Mouse (Mus musculus) left cerebral cortex, adult 8-10 months (tissue): Measurements from ENCODE around the gene Ess2. TPM values are rescaled to one million over a fixed set of nuclear protein-coding genes. Genes with fewer than 3 reads are reported as not detected.

Experiments
- DNase-seq, 2 experiments: peaks; one replicate each; pipeline ENCODE4 v3.0.0; 2022; ENCODE audit warnings: low spot score in 2 of 2
- total RNA-seq, 4 experiments: library from RNA; stranded (reverse); gene quantifications; 2 replicates each; pipeline ENCODE4 v1.2.4; 2022

The Ess2 gene
- total RNA-seq, 4 experiments from 2014 or later = 27.0 to 34.5 (median 32.0) TPM

DNA sequence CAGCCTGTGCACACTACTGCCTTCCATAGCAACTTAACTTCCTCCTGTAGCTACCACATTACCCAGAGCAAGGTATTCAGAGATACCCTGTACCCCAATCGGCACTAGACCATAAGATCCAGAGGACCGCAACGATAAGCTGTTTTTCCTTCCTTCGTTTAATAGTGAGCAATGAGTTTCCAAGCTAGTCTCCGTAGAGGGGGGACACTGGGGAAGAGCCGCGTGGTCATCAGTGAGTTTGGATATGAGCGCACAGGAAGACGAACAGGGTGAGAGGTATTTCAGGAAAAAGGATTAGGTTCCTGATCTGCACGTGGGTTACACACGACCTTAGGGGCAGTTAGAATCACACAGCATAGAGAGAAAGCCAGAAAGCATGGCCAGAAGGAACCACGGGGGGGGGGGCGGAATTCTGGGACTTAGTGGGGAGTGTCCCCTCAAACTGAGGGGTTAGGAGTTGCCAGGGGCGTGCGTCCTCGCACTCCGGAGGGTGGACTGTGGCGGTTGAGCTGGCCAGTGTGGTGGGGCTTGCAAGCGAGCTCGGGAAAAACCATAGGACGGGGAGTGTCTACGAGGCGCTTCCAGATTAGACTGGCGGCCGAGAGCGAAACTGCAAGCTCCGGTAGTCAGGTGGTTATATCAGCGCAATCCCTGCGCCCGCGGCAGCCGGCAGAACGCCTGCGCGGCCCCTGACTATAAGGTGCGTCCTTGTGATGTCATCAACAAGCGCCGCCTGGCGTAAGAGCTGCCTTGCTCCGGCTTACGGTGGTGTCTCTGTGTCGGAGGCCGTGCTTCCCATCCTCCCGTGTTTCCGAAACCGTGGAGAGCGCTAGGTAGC is 10.4 kb upstream of the Ess2 start:
- peak; percentile 92 to 96 for DNase-seq

DNA sequence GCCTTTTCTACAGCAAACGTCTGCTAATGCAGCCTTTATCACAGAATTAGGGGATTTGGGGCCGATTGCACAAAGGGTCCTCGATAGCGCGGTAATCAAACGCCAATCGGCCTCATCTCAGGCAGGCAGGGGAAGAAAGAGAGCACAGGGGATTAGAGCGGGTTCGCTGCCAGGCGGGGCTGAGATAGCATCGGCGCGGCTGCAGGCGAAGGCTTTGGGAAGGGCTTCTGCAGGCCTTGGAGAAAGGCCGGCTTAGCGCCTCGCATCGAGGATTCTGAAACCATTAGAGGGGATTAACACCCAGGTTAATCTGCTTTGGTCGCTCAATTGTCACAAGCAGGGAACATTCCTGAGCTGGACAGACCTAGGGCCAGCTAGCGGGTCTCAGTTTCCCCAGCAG is 9.4 kb upstream of the Ess2 start:
- DNase-seq = no peak

DNA sequence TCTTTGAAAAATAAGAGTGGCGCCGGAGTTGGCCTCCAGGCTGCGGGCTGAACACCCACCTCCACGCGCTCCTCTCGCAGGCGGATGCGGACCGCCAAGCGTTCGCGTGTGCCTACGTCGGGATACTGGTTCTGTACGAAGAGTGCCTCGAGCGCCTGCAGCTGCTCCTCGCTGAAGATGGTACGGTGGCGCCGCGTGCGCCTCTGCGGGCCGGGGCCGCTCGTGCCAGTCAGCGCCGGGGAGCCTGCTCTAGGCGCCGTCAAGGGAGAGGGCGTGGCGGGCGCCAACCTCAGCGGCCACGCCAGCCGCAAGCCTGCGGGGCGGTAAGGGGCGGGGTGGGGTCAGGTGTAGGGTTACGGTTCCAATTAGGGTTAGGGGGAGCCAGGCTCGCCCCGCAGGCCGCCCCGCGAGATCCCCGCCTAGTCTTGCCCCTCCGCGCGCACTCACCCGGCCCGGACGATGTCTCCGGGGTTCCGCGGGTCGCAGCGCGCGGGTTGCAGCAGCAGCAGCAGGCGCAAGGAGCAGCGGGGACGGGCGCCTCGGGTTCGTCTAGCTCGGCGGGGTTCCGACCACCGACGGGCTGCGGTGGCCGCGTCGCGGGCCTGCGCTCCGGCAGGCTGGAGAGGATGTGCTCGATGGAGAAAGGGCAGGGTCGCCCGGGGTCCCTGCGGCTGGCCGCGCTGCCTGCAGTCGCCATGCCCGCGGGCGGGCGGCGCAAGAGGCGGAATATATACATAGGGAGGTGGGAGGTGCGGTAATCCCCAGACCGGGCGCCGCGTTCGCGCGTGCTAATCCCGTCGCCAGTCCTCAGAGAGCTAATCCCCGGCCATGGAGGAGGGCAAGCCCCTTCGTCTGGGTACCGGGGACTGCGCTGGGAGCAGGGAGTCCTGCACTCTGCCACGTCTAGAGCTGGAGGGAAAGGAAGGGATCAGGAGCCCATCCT is 3.4 kb upstream of the Ess2 start, which contains the start of gene Gsc2:
Gene Gsc2, minus strand, starts transcription at position 753 of the 943 bp plus-strand sequence.
- DNase-seq = no peak

DNA sequence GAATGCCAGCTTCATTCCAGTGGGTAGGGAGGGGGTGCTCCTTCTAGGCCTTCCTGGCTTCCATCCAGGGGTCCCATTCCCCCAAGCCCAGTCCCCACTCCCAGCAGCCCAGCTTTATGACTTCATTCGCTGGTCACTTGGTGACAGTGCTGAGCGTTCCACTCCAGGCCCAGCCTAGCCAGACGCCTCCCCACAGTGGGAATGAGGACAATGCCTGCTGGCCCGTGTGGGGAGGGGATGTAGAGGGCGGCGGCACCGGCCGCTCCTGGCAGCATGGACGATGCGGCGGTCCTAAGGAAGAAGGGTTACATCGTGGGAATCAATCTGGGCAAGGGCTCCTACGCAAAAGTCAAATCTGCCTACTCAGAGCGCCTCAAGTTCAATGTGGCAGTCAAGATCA is 12.7 kb downstream of the Ess2 start, which contains the start of the genes Dgcr2 and Tssk2:
Gene Dgcr2, minus strand, starts transcription at position 101 of the 400 bp plus-strand sequence.
Gene Tssk2, plus strand, starts transcription at position 176 of the 400 bp plus-strand sequence.
- DNase-seq = no peak

DNA sequence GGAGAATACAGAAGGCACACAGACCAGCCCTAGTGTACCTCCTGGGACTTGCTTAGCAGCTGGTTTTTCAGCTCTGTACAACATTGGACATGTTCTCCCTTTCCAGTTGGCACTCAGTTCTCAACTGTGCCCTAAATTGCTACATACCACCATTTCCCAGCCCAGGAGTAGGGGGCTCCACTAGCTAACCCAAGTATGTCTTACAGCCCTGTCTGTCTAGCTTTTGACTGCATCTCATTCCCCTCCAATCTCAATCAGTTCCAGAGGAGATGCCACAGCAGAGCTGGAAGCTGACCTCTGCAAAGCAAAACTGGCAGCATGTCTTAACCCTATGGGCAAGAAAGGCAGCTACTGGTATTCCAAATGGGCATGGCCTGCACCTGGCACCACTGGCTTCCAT is 15.1 kb downstream of the Ess2 start:
- DNase-seq = no peak

DNA sequence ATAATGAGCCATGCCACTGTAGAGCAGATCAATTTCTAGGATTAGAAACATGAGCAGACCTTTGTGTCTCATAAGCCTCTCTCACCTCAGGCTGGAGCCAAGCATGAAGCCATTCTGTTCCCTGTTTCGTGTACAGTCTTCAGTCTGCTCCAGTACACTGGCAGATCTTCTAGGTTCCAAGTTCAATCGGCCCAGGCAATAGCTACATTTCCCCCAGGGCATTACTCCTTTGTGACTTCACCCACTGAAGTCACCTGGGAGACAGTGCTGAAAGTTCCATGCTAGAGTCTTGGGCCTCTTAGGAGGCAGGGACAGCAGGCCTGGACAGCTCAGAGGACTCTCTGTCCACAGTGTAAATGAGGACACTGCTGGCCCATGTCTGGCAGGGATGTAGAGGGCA is 17.2 kb downstream of the Ess2 start, which contains the start of gene Tssk1:
Gene Tssk1, plus strand, starts transcription at position 301 of the 400 bp plus-strand sequence.
- DNase-seq = no peak

DNA sequence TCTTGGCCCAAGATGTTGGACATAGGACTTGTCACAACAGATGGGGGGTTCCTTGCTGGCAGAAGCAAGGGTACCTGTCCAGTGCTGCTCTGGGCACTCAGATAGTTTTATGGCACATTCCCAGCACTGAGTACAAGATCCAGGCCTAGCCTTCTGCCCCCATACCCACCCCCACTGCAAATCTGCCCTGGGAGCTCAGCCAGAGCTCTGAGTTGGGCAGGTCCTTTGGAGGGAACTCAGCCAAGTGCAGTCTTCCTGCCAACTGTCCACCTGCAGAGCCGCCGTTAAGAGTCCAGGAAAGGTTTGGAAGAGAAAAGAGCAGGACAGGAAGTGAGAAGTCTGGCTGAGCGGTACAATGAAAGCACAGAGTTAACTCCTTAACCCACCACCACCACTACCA is 18.5 kb downstream of the Ess2 start:
- no peak for DNase-seq

DNA sequence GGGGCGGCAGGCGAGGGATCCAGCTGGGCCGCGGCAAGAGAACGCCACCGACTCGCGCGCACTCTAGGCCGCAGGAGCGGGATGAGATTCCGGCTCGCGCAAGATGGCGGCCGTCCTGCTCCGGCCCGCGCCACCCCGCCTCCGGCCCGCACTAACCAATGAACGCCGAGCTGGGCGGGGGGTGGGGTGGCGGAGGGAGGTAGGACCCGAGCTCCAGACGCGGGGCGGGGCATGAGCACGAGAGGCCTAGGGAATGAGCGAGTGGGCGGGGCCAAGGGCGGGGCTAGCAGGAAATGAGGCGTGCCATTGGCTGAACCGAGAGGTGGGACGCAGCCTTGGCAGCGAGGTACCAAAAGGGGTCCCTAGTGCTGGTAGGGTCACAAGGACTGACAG is 19.6 kb downstream of the Ess2 start, which contains the start of gene Gm20518:
Gene Gm20518, minus strand, starts transcription at position 105 of the 393 bp plus-strand sequence.
- DNase-seq = peak; percentile 98

DNA sequence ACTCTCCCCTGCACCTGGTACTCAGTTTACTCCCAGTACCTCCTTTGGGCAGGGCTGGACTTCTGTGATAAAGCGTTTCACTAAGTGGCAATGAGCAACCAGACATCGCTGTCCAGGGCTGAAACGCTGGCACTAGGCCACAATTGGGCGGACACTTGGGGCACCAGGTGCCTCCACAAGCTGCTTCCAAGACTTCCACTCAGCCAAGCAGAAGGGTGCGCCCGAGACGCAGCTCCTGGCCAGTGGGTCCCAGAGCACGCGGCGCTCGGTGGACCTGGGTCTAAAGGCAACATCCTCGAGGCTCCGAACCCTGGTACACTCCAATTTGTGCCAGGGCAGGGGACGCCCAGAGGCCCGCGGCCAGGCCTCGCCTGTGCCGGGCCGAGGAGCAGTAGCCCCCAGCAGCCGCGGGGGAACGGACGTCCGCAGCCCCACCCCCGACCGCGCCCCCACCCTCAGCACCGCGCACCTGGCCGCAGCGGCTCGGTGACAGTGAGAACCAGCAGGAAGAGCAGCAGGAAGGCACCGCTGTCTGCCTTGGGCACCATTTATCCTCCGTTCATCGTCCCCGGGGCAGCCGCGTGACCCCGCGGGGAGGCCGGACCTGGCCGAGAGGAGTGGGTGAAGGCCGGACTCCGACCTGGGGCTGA is 20.1 kb downstream of the Ess2 start:
- DNase-seq = peak; percentile 32 to 58

DNA sequence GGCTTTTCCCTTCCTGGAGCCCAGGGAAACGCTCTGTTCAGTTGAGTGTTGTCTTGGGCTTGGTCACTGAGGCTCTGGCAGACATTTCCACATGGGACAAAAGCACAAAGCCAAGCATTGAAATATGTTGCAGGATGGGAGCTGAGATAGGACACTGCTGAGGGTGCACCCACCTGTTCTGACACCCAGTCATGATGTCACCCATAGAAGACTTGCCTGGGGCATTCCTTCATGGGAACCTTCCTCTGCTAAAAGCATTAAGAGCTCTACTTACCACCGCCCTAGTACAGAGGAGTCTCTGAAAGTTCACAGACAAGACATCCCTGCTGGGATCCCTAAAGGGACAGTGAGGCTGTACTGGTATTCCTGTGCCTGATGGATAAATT is 20.8 kb downstream of the Ess2 start:
- no peak for DNase-seq

DNA sequence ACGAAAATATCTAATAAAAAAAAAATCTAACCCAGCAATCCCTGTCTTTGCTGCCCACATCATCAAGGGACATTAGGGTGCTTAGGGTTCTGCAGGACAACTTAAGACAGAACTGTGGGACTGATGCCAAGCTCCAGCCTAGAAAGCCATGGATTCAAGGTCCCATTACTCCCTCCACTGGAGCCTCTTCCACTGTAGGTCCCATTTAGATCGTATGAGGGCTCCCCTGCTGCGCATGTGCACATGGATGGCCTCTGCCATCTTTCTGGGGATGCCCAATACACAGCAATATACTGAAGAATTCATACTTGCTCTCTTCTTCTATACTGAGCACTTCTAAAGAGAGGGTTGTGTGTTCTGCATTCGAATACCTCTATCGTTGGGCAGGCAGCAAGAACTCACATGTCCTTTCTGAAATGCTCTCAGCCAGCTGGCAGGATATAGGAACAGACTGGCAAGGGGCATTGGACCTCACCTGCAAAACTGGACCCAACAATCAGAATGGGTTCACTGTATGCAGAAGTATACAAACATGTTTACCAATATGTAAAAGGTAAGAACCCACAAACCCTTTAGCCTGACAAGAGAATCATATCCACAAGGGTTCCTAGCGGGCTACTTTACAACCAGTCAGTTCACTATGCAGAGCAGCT is 21.3 kb downstream of the Ess2 start:
- DNase-seq = no peak

DNA sequence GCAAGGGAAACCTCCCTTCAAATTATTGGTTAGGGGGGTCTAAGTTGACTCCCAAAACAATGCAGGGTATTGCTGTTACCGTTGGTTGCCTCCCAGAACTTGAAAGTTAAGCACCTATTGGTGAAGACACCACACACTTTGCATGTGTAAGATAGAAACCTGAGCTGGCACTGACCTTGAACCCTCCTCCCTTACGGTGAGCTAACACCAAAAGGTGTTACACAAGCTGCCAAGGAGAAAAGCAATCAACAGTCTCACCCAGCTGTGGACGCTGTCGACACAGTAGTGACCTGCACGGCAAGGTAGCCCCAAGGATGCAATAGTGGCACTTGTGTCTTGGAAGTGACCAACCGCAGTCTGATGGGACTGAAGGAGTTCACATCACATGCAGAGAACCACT is 27.0 kb downstream of the Ess2 start:
- DNase-seq = no peak

DNA sequence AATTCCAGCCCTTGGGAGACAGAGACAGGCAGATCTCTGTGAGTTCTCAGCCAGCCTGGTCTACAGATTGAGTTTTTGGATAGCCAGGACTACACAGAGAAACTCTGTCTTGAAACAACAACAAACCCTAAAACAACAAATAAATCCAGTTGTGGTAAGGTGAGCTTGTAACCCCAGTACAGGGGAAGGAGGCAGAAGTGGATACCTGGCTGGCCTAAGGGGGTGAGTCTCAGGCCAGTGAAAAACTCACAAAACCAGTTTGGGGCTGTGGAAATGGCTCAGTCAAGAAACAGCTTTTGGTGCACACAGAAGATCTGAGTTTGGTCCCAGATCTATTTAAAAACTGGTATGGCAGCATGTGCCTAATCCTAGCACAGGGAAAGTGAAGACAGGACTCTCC is 29.0 kb downstream of the Ess2 start:
- no peak for DNase-seq

DNA sequence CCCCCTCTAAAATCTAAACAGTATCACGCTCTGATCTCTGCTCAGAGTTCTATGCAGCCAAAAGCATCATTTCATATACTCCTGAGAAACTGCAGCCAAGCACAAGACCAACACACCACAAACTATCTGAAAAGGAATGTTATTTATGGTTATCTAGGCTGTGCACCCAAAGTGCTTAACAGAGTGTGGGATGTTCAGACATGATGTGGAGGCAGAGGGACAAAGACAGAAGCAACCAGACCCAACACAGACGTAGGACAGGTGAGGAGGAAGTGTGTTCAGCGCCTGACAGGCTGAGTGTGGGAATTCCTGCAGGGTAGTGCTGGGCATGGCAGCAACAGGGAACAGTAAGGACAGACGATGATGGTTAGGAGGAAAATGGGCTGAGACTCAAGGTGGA is 31.6 kb downstream of the Ess2 start:
- DNase-seq = peak in 1 of 2 experiments; percentile 58

DNA sequence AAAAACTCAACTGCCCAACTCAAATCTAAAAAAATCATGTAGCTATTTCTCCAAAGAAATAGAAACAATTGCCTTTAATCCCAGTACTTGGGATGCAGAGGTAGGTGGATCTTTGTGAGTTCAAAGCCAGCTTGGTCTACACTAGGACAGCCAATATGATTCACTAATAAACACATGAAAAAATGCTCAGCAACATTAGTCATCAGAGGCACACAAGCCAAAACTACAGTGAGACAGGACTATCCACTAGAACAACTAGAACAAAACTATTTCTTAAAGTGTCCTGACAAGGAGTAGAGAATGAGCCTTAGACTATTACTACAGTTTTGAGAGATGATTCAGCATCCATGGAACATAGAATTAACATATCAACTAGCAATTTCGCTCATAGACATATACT is 35.1 kb downstream of the Ess2 start:
- no peak for DNase-seq

DNA sequence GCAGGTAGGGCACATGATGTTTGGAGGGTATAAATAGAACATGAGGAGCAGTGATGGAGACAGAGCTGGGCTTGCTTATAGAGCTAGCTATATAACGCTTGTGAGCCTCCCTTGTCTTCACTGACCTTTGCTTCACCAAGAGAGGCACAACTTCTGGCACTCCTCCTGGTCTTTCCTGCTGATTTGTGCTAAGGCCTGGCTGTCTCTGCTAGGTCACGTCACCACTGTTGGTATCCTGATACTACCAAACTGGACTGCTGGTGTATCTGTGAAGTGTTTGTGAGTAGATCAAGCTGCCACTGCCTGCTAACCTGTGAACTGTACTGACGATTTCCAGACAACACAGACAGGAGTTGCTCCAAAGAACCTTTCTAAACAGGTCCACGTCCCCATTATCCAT is 36.0 kb downstream of the Ess2 start:
- DNase-seq = no peak

DNA sequence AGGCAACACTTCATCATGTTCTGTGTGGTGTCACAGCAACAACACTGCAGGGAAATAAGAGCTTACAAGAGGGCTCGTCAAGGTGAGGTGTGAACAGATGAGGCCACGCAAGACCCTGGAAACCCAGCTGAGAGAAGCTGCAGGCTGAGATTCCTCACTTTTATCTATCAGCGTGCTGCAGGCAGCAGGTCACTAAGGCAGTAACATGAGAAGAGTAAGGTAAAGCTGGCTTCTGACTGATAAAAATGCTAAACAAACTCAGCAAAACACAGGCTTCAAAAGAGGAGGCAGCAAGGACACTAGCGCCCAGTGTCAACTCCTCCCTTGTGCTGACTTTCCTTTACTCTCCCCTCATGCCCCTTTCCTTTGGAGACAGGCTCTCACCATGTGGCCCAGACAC is 38.2 kb downstream of the Ess2 start:
- DNase-seq = no peak

DNA sequence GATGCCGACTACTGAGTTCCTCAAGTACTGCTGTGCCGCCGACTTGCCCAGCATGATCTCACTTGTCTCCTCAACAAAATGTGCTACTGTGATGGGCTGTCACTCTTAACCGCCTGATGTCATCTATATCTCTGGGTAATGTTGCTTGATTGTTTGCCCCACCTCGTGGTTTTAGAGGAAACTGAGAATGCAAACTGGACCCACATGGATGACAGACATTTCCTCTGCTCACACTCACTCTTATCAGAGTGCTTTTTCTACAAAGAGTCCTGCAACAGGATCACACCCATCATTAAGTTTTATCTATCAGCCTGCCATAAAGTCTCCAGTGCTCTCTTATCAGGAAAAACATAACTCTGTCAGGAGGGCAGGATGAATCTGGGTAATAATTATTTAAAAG is 39.9 kb downstream of the Ess2 start:
- DNase-seq = no peak

DNA sequence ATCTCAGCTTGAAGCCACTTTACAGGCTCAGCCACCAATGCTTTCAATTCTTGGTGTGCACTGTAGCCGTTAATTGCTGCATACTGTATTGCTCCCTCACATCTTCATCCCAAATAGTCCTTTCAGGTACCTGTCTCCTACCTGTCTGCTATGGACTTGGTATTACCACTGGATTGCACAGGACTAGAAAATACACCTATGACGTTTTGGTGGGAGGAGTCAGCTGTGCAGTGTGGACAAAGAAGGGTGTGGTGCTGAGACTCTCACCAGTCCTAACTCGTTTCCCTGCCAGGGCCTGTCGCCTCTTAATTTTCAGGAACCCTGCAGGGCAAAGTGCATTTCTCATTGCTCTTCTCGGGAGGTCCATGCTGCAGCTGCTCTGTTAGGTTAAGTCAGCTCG is 45.4 kb downstream of the Ess2 start:
- DNase-seq = no peak

DNA sequence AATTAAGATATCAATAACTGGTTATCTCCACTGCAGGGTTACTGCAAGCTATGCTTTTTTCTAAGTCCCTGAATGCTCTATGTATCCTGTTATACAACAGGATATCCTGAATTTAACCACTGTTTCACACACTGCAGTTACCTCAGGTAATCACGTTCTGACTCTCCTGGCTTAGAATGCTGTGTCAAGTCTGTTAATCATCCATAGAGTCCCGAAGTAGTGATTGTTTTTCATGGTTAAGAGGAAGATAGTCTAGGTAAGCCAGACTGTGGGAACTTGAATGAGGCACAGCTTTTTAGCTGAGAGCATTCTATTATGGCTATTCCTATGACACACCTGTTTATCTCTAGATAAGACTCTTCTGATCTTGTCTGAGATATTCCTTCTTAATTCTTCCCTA is 45.9 kb downstream of the Ess2 start:
- DNase-seq = no peak

DNA sequence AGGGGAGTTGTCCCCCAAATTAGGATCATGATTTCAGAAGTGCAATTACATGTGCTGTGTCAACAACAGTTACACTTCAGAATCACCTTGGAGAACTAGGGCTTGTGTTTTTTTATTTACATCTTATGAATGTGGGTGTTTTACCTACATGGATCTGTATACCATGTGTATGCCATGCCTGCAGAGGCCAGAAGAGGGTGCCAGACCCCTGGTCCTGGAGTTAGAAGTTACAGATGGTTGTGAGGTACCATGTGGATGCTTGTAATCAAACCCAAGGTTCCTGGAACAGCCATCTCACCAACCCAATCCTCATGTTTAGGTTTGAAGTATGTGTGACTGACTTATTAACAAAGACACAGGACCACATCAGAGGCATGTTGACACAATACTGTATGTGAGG is 52.6 kb downstream of the Ess2 start:
- no peak for DNase-seq
